Mouse (Mus musculus) CH12.LX (cell line): ENCODE results near the gene Tbc1d2.

Experiments
- CTCF ChIP-seq, 2 experiments: IDR thresholded peaks in 1 of 2; conservative IDR thresholded peaks in 1 of 2; 2 replicates each; pipeline ENCODE4 v1.5.1; 2011 to 2012; ENCODE audit warnings: low read depth in 2 of 2, low read length in 2 of 2, improper control_type of control experiment in 1 of 2, inconsistent platforms in 1 of 2, mild to moderate bottlenecking in 1 of 2, moderate library complexity in 1 of 2
- ELF1 ChIP-seq: IDR thresholded peaks from 2 replicates; pipeline ENCODE4 v1.6.1; 2014; ENCODE audit warnings: low read depth, mild to moderate bottlenecking, inconsistent platforms, low read length, improper control_type of control experiment
- EP300 ChIP-seq: IDR thresholded peaks from 2 replicates; pipeline ENCODE4 v1.6.1; 2011; ENCODE audit warnings: low read length, improper control_type of control experiment
- JUN ChIP-seq: IDR thresholded peaks from 2 replicates; pipeline ENCODE4 v1.6.1; 2011; ENCODE audit warnings: low read depth, mild to moderate bottlenecking, low read length, improper control_type of control experiment, moderate library complexity; ENCODE audit not compliant: insufficient read depth
- JUND ChIP-seq: conservative IDR thresholded peaks from 2 replicates; pipeline ENCODE4 v1.6.1; 2011; ENCODE audit warnings: low read depth, low read length, improper control_type of control experiment
- ZC3H11A ChIP-seq: IDR thresholded peaks from 2 replicates; pipeline ENCODE4 v1.6.1; 2012; ENCODE audit warnings: low read depth, mild to moderate bottlenecking, inconsistent platforms, low read length, improper control_type of control experiment
- ZNF384 ChIP-seq: IDR thresholded peaks from 2 replicates; pipeline ENCODE4 v1.6.1; 2012; ENCODE audit warnings: low read depth, low read length, improper control_type of control experiment, inconsistent platforms

GRCm38 (mm10) chr4:46696467-46696866 is 46.5 kb upstream of the Tbc1d2 start:
- TF ChIP-seq JUN = no peak
- no peak for TF ChIP-seq ELF1
- TF ChIP-seq ZNF384 = no peak
- no peak for TF ChIP-seq CTCF (conservative IDR thresholded peaks at IDR 0.05 in 1 of 2, IDR thresholded peaks at IDR 0.05 in 1 of 2; ENCODE audit: low read depth in 2 of 2, low read length in 2 of 2)
- no peak for TF ChIP-seq EP300
- TF ChIP-seq JUND = no peak
- TF ChIP-seq ZC3H11A = no peak
